Mouse (Mus musculus): ENCODE results near the gene Mink1.
A peak's percentile ranks its signal among the peaks of the same experiment; 100 is the strongest.

The Mink1 gene

GRCm38 (mm10) chr11:70635601-70636000 lies 72.9 kb downstream of the Mink1 start:
- DNase-seq (ENCODE audit: low spot score) = no peak

GRCm38 (mm10) chr11:70637764-70638163 lies 75.1 kb downstream of the Mink1 start:
- DNase-seq (ENCODE audit: low spot score) = no peak

- DNase-seq (ENCODE audit: low spot score) = no peak
Observed at GRCm38 (mm10) chr11:70638293-70638692, 75.6 kb downstream of the Mink1 start.

GRCm38 (mm10) chr11:70638714-70639278 lies 76.1 kb downstream of the Mink1 start, which contains the start of gene Gp1ba:
Gene Gp1ba, plus strand, starts transcription at chr11:70639122.
- no peak for DNase-seq (ENCODE audit: low spot score)

GRCm38 (mm10) chr11:70639976-70640375 lies 77.3 kb downstream of the Mink1 start:
- DNase-seq (ENCODE audit: low spot score) = no peak

- no peak for DNase-seq (ENCODE audit: low spot score)
Observed at GRCm38 (mm10) chr11:70641241-70641640, 78.6 kb downstream of the Mink1 start.

GRCm38 (mm10) chr11:70643051-70643450 lies 80.4 kb downstream of the Mink1 start:
- DNase-seq (ENCODE audit: low spot score) = no peak

- no peak for DNase-seq (ENCODE audit: low spot score)
Observed at GRCm38 (mm10) chr11:70644564-70645103, 82.0 kb downstream of the Mink1 start.

GRCm38 (mm10) chr11:70645461-70646258 lies 83.0 kb downstream of the Mink1 start:
- DNase-seq (ENCODE audit: low spot score) = no peak

GRCm38 (mm10) chr11:70646259-70646555 lies 83.5 kb downstream of the Mink1 start:
- DNase-seq (ENCODE audit: low spot score) = no peak

- DNase-seq (ENCODE audit: low spot score) = peak; percentile 85
Observed at GRCm38 (mm10) chr11:70646691-70647650, 84.3 kb downstream of the Mink1 start, which contains the start of the genes Rnf167 and Slc25a11. Gene Rnf167, plus strand, starts transcription at chr11:70647235. Gene Slc25a11, minus strand, starts transcription at chr11:70647479.

GRCm38 (mm10) chr11:70647716-70648420 lies 85.2 kb downstream of the Mink1 start:
- no peak for DNase-seq (ENCODE audit: low spot score)

GRCm38 (mm10) chr11:70648512-70648911 lies 85.8 kb downstream of the Mink1 start:
- DNase-seq (ENCODE audit: low spot score) = no peak

GRCm38 (mm10) chr11:70649185-70649734 lies 86.6 kb downstream of the Mink1 start:
- no peak for DNase-seq (ENCODE audit: low spot score)

- no peak for DNase-seq (ENCODE audit: low spot score)
Observed at GRCm38 (mm10) chr11:70650322-70651175, 87.9 kb downstream of the Mink1 start.

GRCm38 (mm10) chr11:70651391-70651790 lies 88.7 kb downstream of the Mink1 start:
- DNase-seq (ENCODE audit: low spot score) = no peak

GRCm38 (mm10) chr11:70652029-70652883 lies 89.6 kb downstream of the Mink1 start:
- DNase-seq (ENCODE audit: low spot score) = no peak

GRCm38 (mm10) chr11:70652884-70653344 lies 90.2 kb downstream of the Mink1 start:
- no peak for DNase-seq (ENCODE audit: low spot score)

Measured in urinary bladder, postnatal 10 days (tissue).